Mouse (Mus musculus): ENCODE data around the gene Pdcd6ip. TPM values are rescaled to one million over a fixed set of nuclear protein-coding genes. Genes with fewer than 3 reads are reported as not detected.

Gene Pdcd6ip
- polyA plus RNA-seq, 1 experiment from 2014 or later = 80.0 TPM

- Histone ChIP-seq H3K9ac (replicated peaks; ENCODE audit: low read depth, low read length) (no peak overlapping the region), H3K4me1 (ENCODE audit: control insufficient read depth, insufficient read depth, low read length) (no peaks in the 10 kb centered on the region), H3K27ac (ENCODE audit: low read length) (no peak overlapping the region), H3K27me3 (ENCODE audit: control insufficient read depth, insufficient read depth, low read length) (no peaks in the 10 kb centered on the region), H3K4me3 (ENCODE audit: low read depth, low read length) (no peak overlapping the region), H3K36me3 (ENCODE audit: control insufficient read depth, insufficient read depth, low read length) (no peaks in the 10 kb centered on the region), H3K4me2 (replicated peaks; ENCODE audit: low read depth, low read length) (no peak overlapping the region), H3K9me3 (ENCODE audit: control insufficient read depth, low read depth, low read length) (no peaks in the 10 kb centered on the region)
- 72% methylated on average over 5 of the region's 5 CpGs for WGBS
- ATAC-seq (ENCODE audit: insufficient number of reproducible peaks, insufficient read depth, low FRiP score, low read depth) = no peak
These were observed 63.4 kb downstream of the Pdcd6ip start for GRCm38 (mm10) chr9:113644701-113645100.

GRCm38 (mm10) chr9:113644076-113644475 is 64.0 kb downstream of the Pdcd6ip start:
- Histone ChIP-seq H3K27ac (ENCODE audit: low read length) (no peak overlapping the region), H3K27me3 (ENCODE audit: control insufficient read depth, insufficient read depth, low read length) (no peaks in the 10 kb centered on the region), H3K4me1 (ENCODE audit: control insufficient read depth, insufficient read depth, low read length) (no peaks in the 10 kb centered on the region), H3K9me3 (ENCODE audit: control insufficient read depth, low read depth, low read length) (no peaks in the 10 kb centered on the region), H3K36me3 (ENCODE audit: control insufficient read depth, insufficient read depth, low read length) (no peaks in the 10 kb centered on the region), H3K9ac (replicated peaks; ENCODE audit: low read depth, low read length) (no peak overlapping the region), H3K4me2 (replicated peaks; ENCODE audit: low read depth, low read length) (no peak overlapping the region), H3K4me3 (ENCODE audit: low read depth, low read length) (no peak overlapping the region)
- WGBS = 81% methylated on average over 3 of the region's 3 CpGs
- ATAC-seq (ENCODE audit: insufficient number of reproducible peaks, insufficient read depth, low FRiP score, low read depth) = no peak

DNA sequence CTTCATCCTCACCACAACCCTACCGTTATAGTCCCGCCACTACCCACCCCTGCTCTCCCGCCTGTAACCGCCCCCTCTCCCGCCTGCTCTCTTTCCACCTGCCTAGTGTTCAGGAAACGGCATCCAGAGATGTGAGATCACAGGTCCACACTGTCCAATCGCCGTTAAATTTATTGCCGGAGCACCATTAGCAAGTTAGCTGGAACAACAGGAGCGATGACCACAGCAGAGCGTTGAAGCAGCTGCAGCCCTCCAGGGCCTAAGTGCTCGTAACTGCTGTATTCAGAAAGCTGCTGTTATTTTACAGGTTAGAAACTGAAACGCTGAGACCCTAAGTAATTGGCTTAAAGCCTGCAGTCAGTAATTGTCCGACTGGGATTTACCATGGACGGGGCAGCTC is 64.4 kb downstream of the Pdcd6ip start:
- no peak overlapping the region for H3K27ac ChIP-seq (ENCODE audit: low read length)
- H3K27me3 ChIP-seq (ENCODE audit: control insufficient read depth, insufficient read depth, low read length) = no peaks in the 10 kb centered on the region
- H3K36me3 ChIP-seq (ENCODE audit: control insufficient read depth, insufficient read depth, low read length) = no peaks in the 10 kb centered on the region
- no peak overlapping the region for H3K4me2 ChIP-seq (replicated peaks; ENCODE audit: low read depth, low read length)
- no peak overlapping the region for H3K9ac ChIP-seq (replicated peaks; ENCODE audit: low read depth, low read length)
- ATAC-seq (ENCODE audit: insufficient number of reproducible peaks, insufficient read depth, low FRiP score, low read depth) = no peak
- WGBS = 76% methylated on average over 15 of the region's 15 CpGs
- no peaks in the 10 kb centered on the region for H3K9me3 ChIP-seq (ENCODE audit: control insufficient read depth, low read depth, low read length)
- no peak overlapping the region for H3K4me3 ChIP-seq (ENCODE audit: low read depth, low read length)
- H3K4me1 ChIP-seq (ENCODE audit: control insufficient read depth, insufficient read depth, low read length) = no peaks in the 10 kb centered on the region

- 45% methylated on average over 7 of the region's 7 CpGs for WGBS
These were observed 73.1 kb downstream of the Pdcd6ip start for GRCm38 (mm10) chr9:113634986-113635385.

DNA sequence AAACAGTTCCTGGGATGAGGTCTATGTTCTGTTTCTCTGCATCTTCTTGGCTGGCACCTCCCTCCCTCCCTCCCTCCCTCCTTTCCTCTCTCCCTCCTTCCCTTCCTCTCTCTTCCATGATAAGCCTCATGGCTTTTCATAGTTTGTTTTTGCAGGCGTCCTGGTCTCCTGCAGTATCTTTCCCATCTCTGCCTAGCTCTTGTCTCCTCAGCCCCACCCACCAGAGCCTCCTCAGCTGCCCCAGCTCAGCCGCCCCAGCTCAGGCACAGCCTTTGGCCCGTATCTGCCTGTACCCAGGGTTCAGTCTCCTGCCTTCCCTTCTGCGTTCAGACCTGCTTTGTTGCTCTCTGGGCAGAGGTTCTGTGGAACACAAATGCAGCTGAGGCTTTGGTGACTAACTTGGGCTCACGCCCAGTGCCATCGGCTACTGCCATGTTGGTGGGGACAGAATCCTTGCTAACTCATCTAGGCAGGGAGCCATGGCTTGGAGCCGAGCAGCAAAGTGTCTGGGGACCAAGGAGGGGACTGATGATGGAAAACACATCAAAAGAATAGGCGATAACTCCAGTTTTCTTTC is 74.8 kb downstream of the Pdcd6ip start:
- no peaks in the 10 kb centered on the region for H3K9me3 ChIP-seq (ENCODE audit: control insufficient read depth, low read depth, low read length)
- H3K4me2 ChIP-seq (replicated peaks; ENCODE audit: low read depth, low read length) = no peak overlapping the region
- no peaks in the 10 kb centered on the region for H3K4me1 ChIP-seq (ENCODE audit: control insufficient read depth, insufficient read depth, low read length)
- no peaks in the 10 kb centered on the region for H3K27me3 ChIP-seq (ENCODE audit: control insufficient read depth, insufficient read depth, low read length)
- H3K27ac ChIP-seq (ENCODE audit: low read length) = no peak overlapping the region
- H3K4me3 ChIP-seq (ENCODE audit: low read depth, low read length) = no peak overlapping the region
- no peak for ATAC-seq (ENCODE audit: insufficient number of reproducible peaks, insufficient read depth, low FRiP score, low read depth)
- H3K36me3 ChIP-seq (ENCODE audit: control insufficient read depth, insufficient read depth, low read length) = no peaks in the 10 kb centered on the region
- WGBS = 64% methylated on average over 8 of the region's 8 CpGs
- H3K9ac ChIP-seq (replicated peaks; ENCODE audit: low read depth, low read length) = no peak overlapping the region

More at GRCm38 (mm10) chr9:113634986-113635385, 73.1 kb downstream of the Pdcd6ip start:
- Histone ChIP-seq H3K36me3 (ENCODE audit: control insufficient read depth, insufficient read depth, low read length) (no peaks in the 10 kb centered on the region), H3K27ac (ENCODE audit: low read length) (no peak overlapping the region), H3K27me3 (ENCODE audit: control insufficient read depth, insufficient read depth, low read length) (no peaks in the 10 kb centered on the region), H3K9ac (replicated peaks; ENCODE audit: low read depth, low read length) (no peak overlapping the region), H3K4me2 (replicated peaks; ENCODE audit: low read depth, low read length) (no peak overlapping the region), H3K4me3 (ENCODE audit: low read depth, low read length) (no peak overlapping the region), H3K9me3 (ENCODE audit: control insufficient read depth, low read depth, low read length) (no peaks in the 10 kb centered on the region), H3K4me1 (ENCODE audit: control insufficient read depth, insufficient read depth, low read length) (no peaks in the 10 kb centered on the region)
- ATAC-seq (ENCODE audit: insufficient number of reproducible peaks, insufficient read depth, low FRiP score, low read depth) = no peak

DNA sequence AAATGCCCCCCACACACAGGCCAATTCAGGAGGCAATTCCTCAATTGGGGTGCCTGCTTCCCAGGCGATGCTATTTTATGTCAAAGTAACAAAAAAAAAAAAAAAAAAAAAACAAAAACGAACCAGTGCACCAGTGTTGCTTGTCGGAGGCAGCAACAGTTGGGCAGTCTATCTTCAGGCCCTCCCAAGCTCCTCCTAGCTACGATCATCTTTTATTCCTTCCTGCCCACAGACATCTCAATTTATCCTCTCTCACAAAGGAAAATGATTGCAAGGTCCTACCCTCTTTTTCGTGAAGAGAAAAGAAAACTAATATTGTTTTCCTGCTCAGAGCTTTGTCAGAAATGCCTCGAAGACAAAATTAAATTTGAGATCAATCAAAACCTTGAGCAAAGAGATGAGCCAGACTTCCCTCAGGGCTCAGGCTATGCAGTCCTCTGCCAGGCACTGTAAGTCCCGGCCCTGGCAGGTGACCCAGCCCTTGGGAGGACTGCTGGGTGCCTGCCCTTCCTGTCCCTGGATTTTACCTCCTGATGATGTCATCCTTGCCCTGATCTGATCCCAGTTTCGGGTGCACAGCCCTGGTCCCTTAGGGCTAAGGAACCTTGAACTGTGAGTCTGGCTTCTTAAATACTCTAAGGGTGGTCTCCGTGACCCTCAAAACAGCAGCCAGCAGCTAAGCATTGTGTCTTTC is 75.6 kb downstream of the Pdcd6ip start:
- Histone ChIP-seq H3K9ac (replicated peaks; ENCODE audit: low read depth, low read length) (no peak overlapping the region), H3K4me2 (replicated peaks; ENCODE audit: low read depth, low read length) (no peak overlapping the region), H3K27me3 (ENCODE audit: control insufficient read depth, insufficient read depth, low read length) (no peaks in the 10 kb centered on the region), H3K9me3 (ENCODE audit: control insufficient read depth, low read depth, low read length) (no peaks in the 10 kb centered on the region), H3K4me1 (ENCODE audit: control insufficient read depth, insufficient read depth, low read length) (no peaks in the 10 kb centered on the region), H3K27ac (ENCODE audit: low read length) (no peak overlapping the region), H3K36me3 (ENCODE audit: control insufficient read depth, insufficient read depth, low read length) (no peaks in the 10 kb centered on the region), H3K4me3 (ENCODE audit: low read depth, low read length) (no peak overlapping the region)
- no peak for ATAC-seq (ENCODE audit: insufficient number of reproducible peaks, insufficient read depth, low FRiP score, low read depth)
- 70% methylated on average over 9 of the region's 9 CpGs for WGBS

- no peak overlapping the region for H3K4me3 ChIP-seq (ENCODE audit: low read depth, low read length)
- H3K9ac ChIP-seq (replicated peaks; ENCODE audit: low read depth, low read length) = no peak overlapping the region
- H3K4me2 ChIP-seq (replicated peaks; ENCODE audit: low read depth, low read length) = no peak overlapping the region
- H3K4me1 ChIP-seq (ENCODE audit: control insufficient read depth, insufficient read depth, low read length) = no peaks in the 10 kb centered on the region
- H3K27ac ChIP-seq (ENCODE audit: low read length) = no peak overlapping the region
- 15% methylated on average over 9 of the region's 9 CpGs for WGBS
- no peaks in the 10 kb centered on the region for H3K27me3 ChIP-seq (ENCODE audit: control insufficient read depth, insufficient read depth, low read length)
- ATAC-seq (ENCODE audit: insufficient number of reproducible peaks, insufficient read depth, low FRiP score, low read depth) = peak; percentile 28; the same call in 1 of the 2 replicates
- H3K36me3 ChIP-seq (ENCODE audit: control insufficient read depth, insufficient read depth, low read length) = no peaks in the 10 kb centered on the region
- no peaks in the 10 kb centered on the region for H3K9me3 ChIP-seq (ENCODE audit: control insufficient read depth, low read depth, low read length)
These were observed 78.4 kb downstream of the Pdcd6ip start for GRCm38 (mm10) chr9:113629632-113630031.

DNA sequence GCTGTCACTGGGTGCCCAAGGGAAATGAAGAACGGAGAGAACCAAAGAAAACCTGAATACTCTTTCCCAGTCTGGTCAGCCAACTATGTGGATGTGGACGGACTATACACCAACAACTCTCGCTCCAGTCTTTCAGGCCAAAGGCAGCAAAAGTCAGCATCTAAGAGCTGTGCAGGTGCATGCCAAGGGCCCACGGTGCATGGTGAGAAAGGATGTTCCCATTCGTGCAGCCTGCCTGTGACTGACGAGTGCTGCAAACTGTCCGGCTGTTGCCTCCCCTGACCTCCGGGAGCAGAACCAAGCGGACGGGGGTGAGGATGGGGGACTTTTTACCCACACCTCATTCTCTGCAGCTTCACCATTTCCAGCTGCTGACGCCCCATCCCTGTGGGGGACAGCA is 78.9 kb downstream of the Pdcd6ip start:
- no peaks in the 10 kb centered on the region for H3K27me3 ChIP-seq (ENCODE audit: control insufficient read depth, insufficient read depth, low read length)
- H3K4me1 ChIP-seq (ENCODE audit: control insufficient read depth, insufficient read depth, low read length) = no peaks in the 10 kb centered on the region
- no peak overlapping the region for H3K27ac ChIP-seq (ENCODE audit: low read length)
- no peaks in the 10 kb centered on the region for H3K36me3 ChIP-seq (ENCODE audit: control insufficient read depth, insufficient read depth, low read length)
- ATAC-seq (ENCODE audit: insufficient number of reproducible peaks, insufficient read depth, low FRiP score, low read depth) = peak; percentile 14; the same call in 1 of the 2 replicates
- no peak overlapping the region for H3K4me3 ChIP-seq (ENCODE audit: low read depth, low read length)
- 83% methylated on average over 11 of the region's 11 CpGs for WGBS
- no peaks in the 10 kb centered on the region for H3K9me3 ChIP-seq (ENCODE audit: control insufficient read depth, low read depth, low read length)
- no peak overlapping the region for H3K9ac ChIP-seq (replicated peaks; ENCODE audit: low read depth, low read length)
- no peak overlapping the region for H3K4me2 ChIP-seq (replicated peaks; ENCODE audit: low read depth, low read length)

DNA sequence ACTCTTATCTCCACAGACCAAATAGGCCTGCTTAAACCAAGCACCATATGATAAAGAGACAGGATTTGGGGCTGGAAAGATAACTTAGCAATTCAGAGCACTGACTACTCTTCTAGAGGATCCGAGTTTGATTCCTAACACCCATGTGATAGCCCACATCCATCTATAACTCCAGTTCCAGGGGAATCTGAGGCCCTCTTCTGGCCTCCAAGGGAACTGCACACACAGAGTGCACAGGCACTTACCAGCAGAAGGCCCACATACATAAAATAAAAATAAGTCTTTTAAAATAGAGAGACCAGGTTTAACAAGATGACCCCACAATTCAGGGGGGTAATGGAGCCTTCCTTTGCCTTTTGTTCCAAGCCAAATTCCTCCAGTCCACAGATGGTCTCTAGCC is 79.3 kb downstream of the Pdcd6ip start:
- no peak overlapping the region for H3K4me2 ChIP-seq (replicated peaks; ENCODE audit: low read depth, low read length)
- no peaks in the 10 kb centered on the region for H3K36me3 ChIP-seq (ENCODE audit: control insufficient read depth, insufficient read depth, low read length)
- 93% methylated on average over 1 of the region's 1 CpGs for WGBS
- no peaks in the 10 kb centered on the region for H3K4me1 ChIP-seq (ENCODE audit: control insufficient read depth, insufficient read depth, low read length)
- no peak overlapping the region for H3K4me3 ChIP-seq (ENCODE audit: low read depth, low read length)
- no peak overlapping the region for H3K9ac ChIP-seq (replicated peaks; ENCODE audit: low read depth, low read length)
- no peaks in the 10 kb centered on the region for H3K27me3 ChIP-seq (ENCODE audit: control insufficient read depth, insufficient read depth, low read length)
- H3K27ac ChIP-seq (ENCODE audit: low read length) = no peak overlapping the region
- no peak for ATAC-seq (ENCODE audit: insufficient number of reproducible peaks, insufficient read depth, low FRiP score, low read depth)
- no peaks in the 10 kb centered on the region for H3K9me3 ChIP-seq (ENCODE audit: control insufficient read depth, low read depth, low read length)

All from stomach, embryonic 14.5 days (tissue).